Mouse (Mus musculus) erythroid progenitor cell, adult 5-6 weeks (primary cell): Measurements from ENCODE around the gene Celf2. TPM values are rescaled to one million over a fixed set of nuclear protein-coding genes. Genes with fewer than 3 reads are reported as not detected.

Source experiments
- ATAC-seq: replicated peaks from 2 replicates; pipeline ENCODE4 v1.8.0; 2016; ENCODE audit warnings: moderate number of reproducible peaks, mild to moderate bottlenecking, moderate TSS enrichment, inconsistent platforms; ENCODE audit not compliant: poor library complexity, low FRiP score, severe bottlenecking
- total RNA-seq, 2 experiments: library from RNA; stranded (forward) in 1 of 2; stranded (reverse) in 1 of 2; fragments of 150-400 nt in 1 of 2; fragments of 186-747, 209-891 nt in 1 of 2; gene quantifications; 2 replicates each; pipeline versions ENCODE4 v1.2.3 to v1.2.4; 2015 to 2017; ENCODE audit warnings: low replicate concordance in 2 of 2

Celf2 gene
- total RNA-seq, 2 experiments from 2014 or later: 12.0 to 24.7 TPM

- ATAC-seq: no peak
Measured at GRCm38 (mm10) chr2:6883996-6884795, 625.2 kb downstream of the Celf2 start.

- ATAC-seq: no peak
Measured at GRCm38 (mm10) chr2:6882236-6882885, 627.0 kb downstream of the Celf2 start.

- no peak for ATAC-seq
Measured at GRCm38 (mm10) chr2:6880941-6881575, 628.3 kb downstream of the Celf2 start.

- no peak for ATAC-seq
Measured at GRCm38 (mm10) chr2:6877094-6877493, 632.3 kb downstream of the Celf2 start.

GRCm38 (mm10) chr2:6876547-6876946 lies 632.8 kb downstream of the Celf2 start:
- ATAC-seq: no peak

- ATAC-seq: no peak
Measured at GRCm38 (mm10) chr2:6875071-6875611, 634.2 kb downstream of the Celf2 start.

- ATAC-seq: no peak
Measured at GRCm38 (mm10) chr2:6874266-6874955, 635.0 kb downstream of the Celf2 start.

- no peak for ATAC-seq
Measured at GRCm38 (mm10) chr2:6873711-6874110, 635.7 kb downstream of the Celf2 start.

GRCm38 (mm10) chr2:6872894-6873255 lies 636.5 kb downstream of the Celf2 start:
- no peak for ATAC-seq

- no peak for ATAC-seq
Measured at GRCm38 (mm10) chr2:6872131-6872893, 637.1 kb downstream of the Celf2 start.

GRCm38 (mm10) chr2:6871281-6872130 lies 637.9 kb downstream of the Celf2 start:
- no peak for ATAC-seq

- ATAC-seq: no peak
Measured at GRCm38 (mm10) chr2:6869956-6870710, 639.2 kb downstream of the Celf2 start.

GRCm38 (mm10) chr2:6867297-6867696 lies 642.1 kb downstream of the Celf2 start:
- ATAC-seq: no peak

- no peak for ATAC-seq
Measured at GRCm38 (mm10) chr2:6865785-6866184, 643.6 kb downstream of the Celf2 start.

GRCm38 (mm10) chr2:6850102-6850644 lies 659.2 kb downstream of the Celf2 start:
- ATAC-seq: no peak

- no peak for ATAC-seq
Measured at GRCm38 (mm10) chr2:6849388-6849787, 660.0 kb downstream of the Celf2 start.

GRCm38 (mm10) chr2:6830021-6830420 lies 679.3 kb downstream of the Celf2 start:
- ATAC-seq: no peak

GRCm38 (mm10) chr2:6827583-6827982 lies 681.8 kb downstream of the Celf2 start:
- ATAC-seq: no peak
